Mouse (Mus musculus) naive thymus-derived CD4-positive, alpha-beta T cell, adult 2 months (primary cell): ENCODE data around the gene Efcab1.
"Not testable (repeated sequence)": the region's sequence is repeated elsewhere in the genome, so short reads cannot be mapped to it uniquely, and the experiment has no call there.

Experiments used
- DNase-seq: peaks from one replicate; pipeline ENCODE4 v3.0.0-alpha.2; 2011; ENCODE audit warnings: low read depth

Efcab1 gene

DNA sequence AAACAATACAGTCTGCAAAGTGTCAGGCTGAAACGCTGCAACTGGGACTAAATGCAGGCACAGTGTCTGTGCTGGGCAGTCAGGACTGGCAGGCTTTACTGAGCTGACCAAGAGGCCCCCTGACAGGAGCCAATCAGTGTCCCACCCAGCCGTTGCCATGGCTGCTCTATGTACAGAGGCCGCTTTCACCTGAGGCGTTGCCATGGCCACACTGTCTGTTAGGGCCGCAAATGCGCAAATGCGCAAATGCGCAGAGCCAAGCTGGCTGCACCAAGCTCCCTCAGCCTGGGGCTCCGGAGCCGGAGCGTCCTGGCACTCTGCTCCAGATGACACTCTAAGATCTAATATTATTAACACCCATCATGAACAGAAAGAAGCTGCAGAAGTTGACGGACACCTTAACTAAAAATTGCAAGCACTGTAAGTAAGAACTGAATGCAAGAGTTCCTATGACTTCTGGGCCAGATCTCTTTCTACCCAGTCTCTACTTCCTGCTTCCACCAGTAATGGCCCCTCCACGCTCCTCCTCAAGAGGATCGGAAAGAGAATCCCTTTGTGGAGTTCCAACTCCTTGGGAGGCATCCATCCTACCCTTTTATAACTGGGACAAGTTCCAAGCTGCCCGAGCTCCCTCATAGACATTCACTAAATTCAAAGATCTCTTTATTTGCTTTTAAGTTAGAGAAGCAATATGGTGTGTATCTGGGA is at the start of gene Efcab1:
TSS of gene Efcab1 (plus strand) at position 214 of the 708 bp plus-strand sequence.
- no peak for DNase-seq

DNA sequence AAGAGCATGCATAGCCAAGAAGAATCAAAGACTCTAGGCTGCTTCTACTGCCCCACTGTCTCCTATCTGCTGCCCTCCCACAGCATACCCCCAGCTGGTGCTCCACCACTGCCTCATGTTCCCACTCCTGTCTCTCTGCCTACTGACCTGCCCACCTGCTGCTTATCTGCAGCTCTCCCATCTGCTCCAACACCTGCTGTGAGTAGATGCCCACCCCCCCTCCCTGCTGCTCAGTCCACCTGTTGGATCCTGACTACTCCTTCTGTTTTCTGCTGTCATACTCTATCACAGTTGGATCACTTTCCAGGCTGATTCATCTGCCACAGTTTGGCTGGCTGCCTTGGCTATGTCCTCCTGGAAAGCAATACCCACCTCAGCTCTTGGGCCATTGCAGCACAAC is 47.0 kb upstream of the Efcab1 start:
- no peak for DNase-seq

DNA sequence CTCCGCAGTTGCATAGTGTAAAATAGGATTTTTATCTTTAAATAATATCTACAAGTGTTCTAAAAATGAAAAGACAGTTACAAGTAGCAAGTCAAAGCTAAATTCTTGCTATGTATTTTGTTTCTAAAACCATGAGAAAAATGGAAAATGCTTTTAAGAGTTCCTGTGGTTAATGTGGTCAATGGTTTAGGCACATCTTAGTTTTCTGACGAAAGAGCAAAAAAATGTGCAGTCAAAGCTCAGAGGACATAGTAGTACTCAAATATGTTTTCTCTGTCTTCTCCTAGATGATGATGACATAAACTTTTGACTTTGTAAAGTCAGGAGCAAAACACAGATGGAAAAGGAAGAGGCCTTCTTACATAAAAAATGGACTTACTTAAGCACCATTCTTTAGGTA is 21.5 kb upstream of the Efcab1 start:
- no peak for DNase-seq

DNA sequence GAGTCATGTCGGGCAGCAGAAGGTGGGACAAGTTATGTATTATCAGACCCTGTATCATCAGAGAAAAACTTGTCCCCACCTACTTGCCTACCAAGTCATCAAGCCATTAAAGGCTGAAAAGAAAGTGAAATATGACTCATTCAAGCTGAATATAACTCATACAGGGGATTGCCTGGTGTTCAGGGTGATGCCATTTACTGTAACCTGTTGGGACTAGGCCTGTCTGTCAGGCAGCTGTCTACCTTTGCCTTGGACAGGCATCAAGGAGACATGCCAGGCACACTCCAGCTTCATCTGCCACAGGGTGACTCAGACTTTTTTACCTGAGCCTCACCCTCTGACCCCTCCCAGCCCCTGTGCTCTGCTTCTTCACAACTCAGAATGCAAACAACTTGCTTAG is 21.0 kb upstream of the Efcab1 start:
- no peak for DNase-seq

DNA sequence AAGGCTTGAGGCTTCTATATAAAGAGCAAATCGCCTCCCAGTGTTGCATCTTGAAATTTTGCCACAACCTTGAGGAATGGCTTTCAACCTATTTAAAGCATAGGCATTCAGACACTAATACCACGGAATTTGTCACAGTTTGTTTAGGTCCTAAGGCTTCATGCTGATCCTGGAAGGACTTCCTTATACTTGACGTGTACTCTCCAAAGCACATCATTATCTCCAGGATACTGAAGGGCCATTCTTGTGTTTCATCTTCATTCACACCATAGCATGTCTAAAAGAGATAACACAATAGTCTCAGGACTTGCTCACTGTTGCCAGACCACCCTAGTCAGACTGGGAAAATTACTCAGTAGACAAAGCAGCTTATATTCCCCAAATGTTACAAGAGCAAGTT is 13.9 kb upstream of the Efcab1 start:
- DNase-seq, result no peak

DNA sequence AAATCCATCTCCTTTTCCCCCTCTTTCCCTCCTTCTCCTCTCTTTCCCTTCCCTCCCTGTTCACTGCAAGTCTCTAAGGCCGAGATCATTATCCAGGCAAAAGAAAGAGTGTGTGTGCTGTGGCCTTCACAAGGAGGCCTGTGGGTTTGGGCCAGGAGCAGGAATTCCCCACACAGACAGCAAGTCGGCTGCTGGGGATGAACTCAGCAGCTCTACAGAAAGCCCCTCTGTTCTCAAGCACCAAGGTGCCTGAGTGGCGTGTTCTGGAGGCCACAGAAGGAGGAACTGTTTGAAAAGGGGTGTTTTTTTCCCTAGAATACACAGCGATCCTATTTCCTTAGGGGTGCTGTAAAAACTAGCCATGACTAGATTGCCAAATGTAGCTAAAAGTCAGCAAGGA is 12.5 kb upstream of the Efcab1 start:
- DNase-seq, result no peak

DNA sequence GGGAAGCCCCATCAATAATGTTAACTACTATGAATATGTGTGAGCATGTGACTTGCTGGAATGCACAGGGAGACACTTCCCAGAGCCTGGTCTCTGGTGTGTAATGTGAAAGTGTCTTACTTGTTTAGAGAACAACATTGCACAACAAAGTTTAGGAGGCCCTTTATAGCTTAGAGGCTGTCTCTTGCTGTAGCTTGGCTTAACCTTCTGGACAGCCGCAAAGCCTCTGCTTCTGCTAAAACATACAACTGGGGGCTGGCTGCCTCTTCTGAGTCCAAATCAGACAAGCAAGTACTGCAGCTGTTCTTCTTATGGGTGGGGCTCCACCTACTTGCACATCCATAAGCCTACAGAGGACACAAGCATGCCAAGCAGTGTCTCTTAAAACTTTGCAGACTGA is 11.7 kb upstream of the Efcab1 start:
- DNase-seq, result no peak

DNA sequence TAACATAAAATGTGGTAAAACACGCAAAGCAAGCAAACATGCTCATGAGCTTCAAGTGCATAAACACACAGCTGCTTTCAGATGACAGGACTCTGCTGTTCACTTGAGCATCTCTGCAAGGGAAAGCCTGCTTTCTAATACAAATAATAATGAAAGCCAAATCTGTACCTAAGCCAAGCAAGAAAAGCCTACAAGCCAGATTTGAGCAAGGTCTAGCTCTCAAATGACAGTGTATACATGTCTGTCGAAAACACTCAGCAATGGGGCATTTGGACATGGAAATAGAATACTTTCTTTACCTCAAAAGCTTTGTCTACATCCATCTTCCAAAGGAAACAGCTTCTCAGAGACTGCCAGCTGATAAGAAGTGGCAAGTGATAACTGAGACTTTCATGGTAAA is 10.9 kb upstream of the Efcab1 start:
- DNase-seq, result no peak

DNA sequence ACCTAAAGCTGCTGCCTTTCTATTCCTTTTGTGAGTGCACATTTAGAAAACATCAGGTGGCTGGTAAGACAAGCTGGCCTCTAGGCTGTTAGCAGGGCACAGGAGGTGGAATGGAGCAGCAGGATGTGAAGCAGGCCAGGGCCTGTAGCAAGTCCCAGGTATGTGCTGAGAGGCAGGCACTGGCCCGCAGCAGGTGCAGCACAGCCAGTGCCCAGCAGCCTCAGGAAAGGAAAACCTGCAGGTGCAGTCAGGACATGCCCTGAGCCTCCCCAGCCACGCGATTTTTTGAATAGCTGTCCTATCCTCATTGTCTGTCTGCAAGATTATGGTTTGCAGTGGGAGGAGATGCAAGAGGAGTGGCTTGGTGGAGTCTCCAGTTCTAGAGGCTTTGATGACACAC is 24.3 kb downstream of the Efcab1 start:
- not testable (repeated sequence) for DNase-seq

DNA sequence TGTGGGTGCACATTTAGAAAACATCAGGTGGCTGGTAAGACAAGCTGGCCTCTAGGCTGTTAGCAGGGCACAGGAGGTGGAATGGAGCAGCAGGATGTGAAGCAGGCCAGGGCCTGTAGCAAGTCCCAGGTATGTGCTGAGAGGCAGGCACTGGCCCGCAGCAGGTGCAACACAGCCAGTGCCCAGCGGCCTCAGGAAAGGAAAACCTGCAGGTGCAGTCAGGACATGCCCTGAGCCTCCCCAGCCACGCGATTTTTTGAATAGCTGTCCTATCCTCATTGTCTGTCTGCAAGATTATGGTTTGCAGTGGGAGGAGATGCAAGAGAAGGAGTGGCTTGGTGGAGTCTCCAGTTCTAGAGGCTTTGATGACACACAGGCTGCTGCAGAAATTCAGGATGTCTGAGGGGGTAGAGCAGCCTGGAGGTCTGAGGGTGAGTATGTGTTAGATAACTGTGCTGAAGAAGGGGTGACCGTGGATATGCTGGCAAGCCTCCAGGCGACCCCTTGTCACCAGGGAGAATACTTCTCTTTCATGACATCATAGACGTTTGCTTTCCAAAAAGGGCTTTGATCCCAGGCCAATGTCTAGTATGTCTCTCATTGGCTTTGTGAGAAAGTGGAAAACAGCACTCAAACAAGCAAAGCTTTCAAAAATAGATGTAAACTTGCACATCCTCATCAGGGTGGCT is 30.2 kb downstream of the Efcab1 start:
- DNase-seq, result not testable (repeated sequence)

DNA sequence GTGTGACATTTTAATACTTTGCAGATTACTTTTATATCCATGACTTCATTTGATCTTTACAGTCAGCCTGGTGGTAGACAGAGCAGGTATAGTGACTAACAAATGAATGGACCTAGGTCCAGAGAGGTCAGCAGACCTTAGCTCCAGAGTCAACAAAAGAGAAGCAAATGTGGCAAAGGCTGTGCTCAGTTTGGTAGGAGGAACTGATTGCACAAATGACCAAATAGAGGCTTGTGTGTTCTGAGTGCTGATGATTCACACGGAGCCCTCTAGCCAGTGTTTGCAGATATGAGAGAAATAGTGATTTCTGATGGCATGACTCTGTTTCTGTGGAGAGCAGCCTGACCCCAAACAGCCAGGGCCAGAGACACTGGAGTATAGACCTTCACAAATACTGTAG is 33.1 kb downstream of the Efcab1 start:
- no peak for DNase-seq

DNA sequence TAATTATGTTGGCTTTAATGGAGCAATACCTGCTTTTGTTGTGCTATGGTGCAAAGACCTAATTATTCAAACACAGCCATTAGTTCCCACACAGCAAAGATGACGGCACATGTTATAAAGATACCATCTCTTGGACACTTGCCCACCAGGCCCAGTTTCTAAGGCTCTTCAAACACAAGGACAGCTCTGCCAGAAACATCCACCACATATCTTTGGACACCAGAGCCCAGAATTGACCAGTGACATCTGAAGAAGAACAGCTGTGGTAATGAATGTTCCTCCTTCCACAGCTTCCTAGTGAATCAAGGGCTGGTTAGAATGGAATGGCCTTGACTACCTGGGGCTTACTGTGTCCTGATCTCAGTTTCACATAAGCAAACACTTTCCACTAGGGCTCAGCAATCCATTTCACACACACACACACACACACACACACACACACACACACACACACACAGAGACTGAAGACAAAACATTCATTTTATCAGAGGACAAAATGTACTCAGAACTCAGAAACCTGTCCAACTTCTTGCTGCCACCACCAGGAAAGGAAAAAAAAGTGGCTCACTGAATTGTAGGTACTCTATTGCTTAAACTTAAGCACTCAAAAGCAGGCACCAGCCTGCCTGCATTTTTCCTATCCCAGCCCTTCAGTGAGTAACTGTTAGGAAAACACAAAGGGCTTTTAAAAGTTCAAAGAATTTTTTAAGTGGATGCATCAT is 33.7 kb downstream of the Efcab1 start:
- DNase-seq, result no peak

DNA sequence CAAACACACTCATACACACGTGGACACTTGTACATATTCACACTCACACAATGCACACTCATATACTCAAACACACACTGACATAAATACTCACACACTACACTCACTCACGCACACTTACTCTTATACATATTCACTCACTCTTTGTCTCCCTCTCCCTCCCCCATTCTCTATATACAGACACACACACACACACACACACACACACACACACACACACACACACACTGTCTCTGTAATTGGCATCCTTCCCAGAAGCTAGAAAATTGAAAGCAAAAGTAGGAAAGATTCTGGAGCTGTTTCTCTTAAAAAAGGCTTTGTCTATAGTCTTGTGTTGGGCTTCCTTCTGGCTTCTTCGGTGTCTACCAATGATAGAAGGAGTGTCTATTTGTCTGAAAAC is 34.5 kb downstream of the Efcab1 start:
- no peak for DNase-seq

DNA sequence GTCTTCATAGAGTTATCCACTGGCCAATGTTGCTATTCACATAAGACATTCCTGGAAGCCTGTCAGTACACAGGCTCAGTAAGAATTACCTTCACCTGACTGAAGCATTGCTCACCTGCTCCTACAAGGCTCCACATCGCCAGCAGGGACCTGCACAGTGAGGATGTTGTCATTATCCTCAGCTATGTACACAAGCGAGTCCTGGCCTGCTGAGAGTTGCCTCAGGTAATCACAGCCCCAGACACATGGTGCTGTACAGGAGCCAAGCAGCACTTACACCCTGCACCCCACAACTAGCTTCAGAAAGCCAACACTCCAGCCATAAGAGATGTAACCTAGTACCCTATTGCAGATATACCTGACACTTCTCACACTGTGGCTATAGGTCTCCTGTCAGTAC is 37.1 kb downstream of the Efcab1 start:
- no peak for DNase-seq

DNA sequence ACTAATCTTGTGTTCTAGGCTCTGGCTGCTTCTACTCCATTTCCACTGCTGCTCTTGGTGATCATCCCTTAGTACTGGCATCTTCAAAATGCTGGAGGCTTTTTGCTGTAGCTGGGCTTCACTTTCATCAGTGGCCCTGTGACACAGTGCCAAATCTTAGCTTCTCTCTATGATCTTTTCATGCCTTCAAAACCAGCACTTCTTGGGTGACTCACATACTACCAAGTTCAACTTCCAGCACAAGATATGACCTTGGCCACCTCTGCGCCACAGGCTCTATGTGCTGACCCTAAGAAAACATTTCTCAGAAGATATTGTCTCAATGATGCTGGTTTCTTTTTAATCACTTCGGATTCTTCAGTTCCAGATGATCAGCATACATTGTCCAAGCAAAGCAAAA is 41.2 kb downstream of the Efcab1 start:
- not testable (repeated sequence) for DNase-seq

DNA sequence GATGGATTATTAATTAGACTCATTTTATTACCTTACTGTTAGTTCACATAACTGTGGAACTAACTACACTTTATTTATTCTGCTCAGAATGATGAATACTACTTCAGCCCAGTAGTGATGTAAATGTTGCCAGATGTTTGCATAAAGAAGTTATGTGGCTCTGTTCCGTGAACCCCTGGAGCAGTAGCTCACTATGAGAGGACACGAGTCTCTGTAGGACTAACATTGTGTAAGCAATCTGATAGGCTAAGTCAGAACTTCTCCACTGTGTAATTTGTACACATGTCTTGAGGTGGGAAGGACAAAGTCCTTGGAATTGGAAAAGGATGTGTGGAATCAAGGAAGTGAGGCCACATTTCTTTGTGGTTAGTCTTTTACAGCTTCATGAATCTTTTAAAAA is 45.5 kb downstream of the Efcab1 start:
- DNase-seq, result no peak

DNA sequence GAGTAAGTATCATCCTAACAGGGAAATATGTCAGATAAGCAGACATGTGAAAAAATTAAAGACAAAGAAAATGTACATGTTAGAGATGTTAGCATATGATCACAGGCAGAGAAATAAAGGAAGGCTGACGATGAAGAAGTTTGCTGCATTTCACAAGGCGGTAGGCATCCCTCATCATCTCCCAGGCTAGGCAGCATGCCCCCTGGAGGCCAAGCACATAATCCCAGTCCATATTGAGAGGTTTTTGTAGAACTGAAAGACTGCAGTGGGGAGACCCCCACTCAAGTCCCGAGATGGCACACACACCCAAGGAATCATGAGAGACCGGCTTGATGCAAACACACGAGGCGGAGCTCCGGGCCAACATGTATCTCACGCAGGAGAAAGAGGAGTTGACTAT is 53.3 kb downstream of the Efcab1 start:
- no peak for DNase-seq

DNA sequence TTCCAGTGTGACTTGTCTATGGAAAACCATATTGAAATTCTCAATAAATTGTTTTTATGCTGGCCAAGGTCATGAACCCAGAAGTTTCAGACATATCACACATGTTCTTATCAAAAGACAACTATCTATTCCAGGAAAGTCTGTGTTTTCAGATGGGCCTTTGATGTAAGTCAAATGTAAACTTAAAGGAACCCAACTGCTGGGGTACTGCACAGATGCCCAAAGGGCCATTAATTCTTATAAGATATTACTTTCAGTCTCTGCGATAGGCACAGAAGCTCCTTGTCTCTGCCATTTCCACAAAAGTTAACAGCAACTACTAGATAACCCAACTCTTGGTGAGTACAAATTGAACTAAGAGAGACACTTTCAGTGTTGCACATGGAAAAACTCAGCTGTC is 67.3 kb downstream of the Efcab1 start:
- no peak for DNase-seq

DNA sequence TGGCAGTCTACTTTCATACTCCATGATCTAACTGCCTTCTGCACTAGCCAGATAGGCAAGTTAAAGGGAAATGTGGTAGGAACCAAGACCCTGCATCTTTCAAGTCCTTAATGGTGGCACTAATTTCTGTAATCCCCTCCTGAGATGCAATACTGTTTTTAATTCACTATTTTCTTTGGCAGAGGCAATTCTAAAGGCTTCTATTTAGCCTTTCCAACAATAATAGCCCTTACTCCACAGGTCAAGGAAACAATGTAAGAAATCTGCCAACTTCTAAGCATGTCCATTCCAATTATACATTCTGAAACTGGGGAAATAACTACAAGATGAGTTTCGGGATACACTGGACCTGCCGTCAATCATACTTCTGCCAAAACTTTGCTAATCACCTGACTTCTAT is 72.8 kb downstream of the Efcab1 start:
- no peak for DNase-seq

DNA sequence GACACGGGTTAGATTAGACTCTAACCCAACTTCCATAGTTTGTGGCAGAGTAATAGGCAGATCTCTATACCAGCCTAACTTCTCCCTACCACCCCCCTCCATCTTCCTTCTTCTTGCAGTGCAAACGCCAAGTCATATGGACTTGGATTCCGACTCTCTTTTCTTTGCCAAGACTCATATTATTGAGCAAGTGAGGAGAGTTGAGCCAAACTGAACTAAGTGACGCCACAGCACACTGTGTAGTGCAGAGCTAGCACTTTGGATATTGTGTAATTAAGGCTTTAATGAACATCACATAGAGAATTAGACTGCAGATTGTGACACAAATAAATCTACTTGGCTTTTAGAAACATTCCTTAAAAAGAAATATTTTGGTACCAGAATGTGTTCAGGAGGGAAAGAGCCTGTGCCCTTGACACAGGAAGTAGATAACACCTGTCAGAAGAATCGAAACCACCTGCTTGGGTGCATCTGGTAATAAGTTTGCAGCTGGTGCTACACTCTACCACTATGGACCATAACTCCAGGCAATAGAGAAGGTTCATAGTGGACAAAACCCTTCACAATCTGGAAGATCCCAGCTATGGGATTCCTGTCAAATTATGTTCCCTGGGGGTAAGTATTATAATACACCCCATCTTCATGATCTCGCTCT is 83.3 kb downstream of the Efcab1 start:
- no peak for DNase-seq

DNA sequence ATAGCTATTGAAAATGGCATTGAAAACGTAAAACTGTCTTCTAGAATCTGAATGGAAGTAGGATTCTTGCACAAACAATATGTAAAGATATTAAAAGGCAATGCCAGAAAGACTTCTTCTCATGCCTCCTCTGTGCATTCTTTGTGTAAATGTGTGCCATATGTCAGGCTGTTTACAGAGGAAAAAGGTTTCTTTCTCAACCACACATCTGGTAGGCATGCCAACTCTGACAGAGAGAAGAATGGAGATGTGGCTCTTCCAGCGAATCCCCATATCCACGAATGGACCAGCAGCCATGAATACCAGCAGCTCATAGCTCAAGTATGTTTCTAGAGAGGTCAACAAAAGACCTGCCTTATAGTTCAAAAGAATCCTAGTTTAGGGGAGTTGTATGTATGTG is 84.6 kb downstream of the Efcab1 start:
- no peak for DNase-seq

DNA sequence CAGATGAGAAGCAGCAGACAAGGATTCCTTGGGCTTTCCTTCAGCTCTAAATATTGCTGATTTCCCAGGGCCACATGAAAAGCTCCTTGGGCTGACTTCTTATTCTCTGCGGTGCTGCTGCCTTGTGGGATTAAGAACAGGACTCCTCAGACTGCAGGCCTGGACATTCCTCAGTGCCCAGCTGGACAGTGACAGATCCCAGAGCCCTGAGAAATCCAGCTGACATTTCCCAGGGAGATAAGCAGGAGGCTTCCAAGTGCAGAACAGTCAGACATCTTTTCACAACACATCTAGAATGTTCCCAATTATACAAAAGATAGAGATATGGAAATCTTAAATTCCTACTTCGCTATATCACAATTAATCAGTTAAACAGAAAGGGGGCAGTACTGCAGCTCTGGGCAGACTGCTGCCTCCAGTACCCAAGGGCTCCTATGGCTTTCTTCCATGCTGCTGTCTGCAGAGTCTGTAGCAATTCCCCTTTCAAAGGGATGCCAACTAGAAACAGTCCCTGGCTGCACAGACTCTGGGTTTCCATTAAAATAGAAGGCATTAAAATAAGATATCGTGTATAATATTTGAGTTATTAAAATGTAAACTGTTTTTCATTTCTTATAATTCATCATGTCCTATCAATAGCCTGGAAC is 86.2 kb downstream of the Efcab1 start:
- no peak for DNase-seq
